Mouse (Mus musculus): ENCODE measurements around the gene Hnrnpk. TPM values are rescaled to one million over a fixed set of nuclear protein-coding genes. Genes with fewer than 3 reads are reported as not detected.

Gene Hnrnpk
- polyA plus RNA-seq, 1 experiment, result 189 TPM

Other genes starting within 250 kb of the Hnrnpk start
- 36.8 and 45.0 TPM in 2 replicates for gene Idnk, start 245.7 kb downstream of the Hnrnpk start, polyA plus RNA-seq (2012; rRNA removed)
- 100 and 122 TPM in 2 replicates for gene Ubqln1, start 187.7 kb downstream of the Hnrnpk start, polyA plus RNA-seq (2012; rRNA removed)
- 1.8 and 1.9 TPM in 2 replicates for gene Gkap1, start 127.6 kb downstream of the Hnrnpk start, polyA plus RNA-seq (2012; rRNA removed)
- 0.14 and 0.53 TPM in 2 replicates for gene Kif27, start 44.2 kb downstream of the Hnrnpk start, polyA plus RNA-seq (2012; rRNA removed)
- gene 2210016F16Rik, start 18.1 kb downstream of the Hnrnpk start, polyA plus RNA-seq (2012; rRNA removed), result 56.0 and 92.3 TPM in 2 replicates
- gene Rmi1, start 1.1 kb downstream of the Hnrnpk start, polyA plus RNA-seq (2012; rRNA removed), result 4.1 and 7.8 TPM in 2 replicates
- gene Slc28a3, start 207.5 kb upstream of the Hnrnpk start, polyA plus RNA-seq (2012; rRNA removed), result 8.5 and 14.2 TPM in 2 replicates

All from large intestine, adult 2 months (tissue).